Mouse (Mus musculus) liver, adult 2 months (tissue): ENCODE results near the gene Plppr5.

ENCODE experiments used
- CTCF ChIP-seq: fragments of 200-500 bp; IDR thresholded peaks from 2 replicates; pipeline ENCODE4 v1.5.1; 2011; ENCODE audit warnings: low read depth, low read length, control low read depth
- POLR2A ChIP-seq: fragments of 200-500 bp; IDR thresholded peaks from 2 replicates; pipeline ENCODE4 v1.6.1; 2011; ENCODE audit warnings: low read length, control low read depth; ENCODE audit not compliant: insufficient read depth; ENCODE audit errors: extremely low read depth

GRCm38 (mm10) chr3:117574529-117575252 lies at the start of gene Plppr5:
- no peak for TF ChIP-seq CTCF
- no peak for TF ChIP-seq POLR2A
